Mouse (Mus musculus): ENCODE data around the gene Pde4a. TPM values are rescaled to one million over a fixed set of nuclear protein-coding genes. Genes with fewer than 3 reads are reported as not detected.

The Pde4a gene
- total and polyA plus RNA-seq, 2 experiments from 2014 or later, result 45.0 to 47.7 TPM

- Histone ChIP-seq H3K4me1 (ENCODE audit: insufficient read depth, low read length) (no peaks in the 10 kb centered on the region), H3K9me3 (ENCODE audit: low read length) (no peaks in the 10 kb centered on the region), H3K4me3 (ENCODE audit: low read length) (no peak overlapping the region), H3K4me2 (ENCODE audit: low read depth, low read length) (no peak overlapping the region), H3K9ac (replicated peaks; ENCODE audit: low read length) (no peak overlapping the region), H3K27me3 (ENCODE audit: insufficient read depth, low read length) (no peaks in the 10 kb centered on the region), H3K27ac (no peak overlapping the region), H3K36me3 (ENCODE audit: insufficient read depth, low read length) (no peaks in the 10 kb centered on the region)
- TF ChIP-seq CTCF (IDR thresholded peaks at IDR 0.05; ENCODE audit: low read depth), result no peak
- DNase-seq (ENCODE audit: low spot score), result no peak
- ATAC-seq, result no peak
- WGBS, result 65% methylated on average over 1 of the region's 1 CpGs
These were observed 15.3 kb downstream of the Pde4a start for GRCm38 (mm10) chr9:21180841-21181240.

- 9% methylated on average over 47 of the region's 48 CpGs for WGBS
- Histone ChIP-seq H3K4me1 (ENCODE audit: insufficient read depth, low read length) (no peaks in the 10 kb centered on the region), H3K27me3 (ENCODE audit: insufficient read depth, low read length) (no peaks in the 10 kb centered on the region), H3K9me3 (ENCODE audit: low read length) (no peaks in the 10 kb centered on the region), H3K27ac (no peak overlapping the region), H3K36me3 (ENCODE audit: insufficient read depth, low read length) (no peaks in the 10 kb centered on the region), H3K9ac (replicated peaks; ENCODE audit: low read length) (0 out of 2 replicates have a peak overlapping the region, but pooled peaks have one; percentile 35), H3K4me2 (ENCODE audit: low read depth, low read length) (peak overlapping the region; percentile 45; the same call in 1 of the 2 replicates), H3K4me3 (ENCODE audit: low read length) (peak overlapping the region; percentile 20)
- no peak for TF ChIP-seq CTCF (IDR thresholded peaks at IDR 0.05; ENCODE audit: low read depth)
- no peak for DNase-seq (ENCODE audit: low spot score)
- no peak for ATAC-seq
These were observed 16.1 kb downstream of the Pde4a start for GRCm38 (mm10) chr9:21181421-21182220.

GRCm38 (mm10) chr9:21183421-21183820 lies 17.9 kb downstream of the Pde4a start:
- no peak for TF ChIP-seq CTCF (IDR thresholded peaks at IDR 0.05; ENCODE audit: low read depth)
- no peak overlapping the region for H3K4me3 ChIP-seq (ENCODE audit: low read length)
- WGBS, result 81% methylated on average over 6 of the region's 6 CpGs

GRCm38 (mm10) chr9:21183905-21184413 lies 18.4 kb downstream of the Pde4a start:
- no peaks in the 10 kb centered on the region for H3K27me3 ChIP-seq (ENCODE audit: insufficient read depth, low read length)
- H3K4me3 ChIP-seq (ENCODE audit: low read length), result peak overlapping the region; percentile 6
- DNase-seq (ENCODE audit: low spot score) (no peak), ATAC-seq (0 out of 2 replicates have a peak, but pooled peaks have one; percentile 24)
- H3K4me2 ChIP-seq (ENCODE audit: low read depth, low read length), result peak overlapping the region; percentile 47
- no peaks in the 10 kb centered on the region for H3K4me1 ChIP-seq (ENCODE audit: insufficient read depth, low read length)
- TF ChIP-seq CTCF (IDR thresholded peaks at IDR 0.05; ENCODE audit: low read depth), result no peak
- H3K9ac ChIP-seq (replicated peaks; ENCODE audit: low read length), result no peak overlapping the region
- H3K9me3 ChIP-seq (ENCODE audit: low read length), result no peaks in the 10 kb centered on the region
- WGBS, result 5% methylated on average over 29 of the region's 34 CpGs
- H3K36me3 ChIP-seq (ENCODE audit: insufficient read depth, low read length), result no peaks in the 10 kb centered on the region
- no peak overlapping the region for H3K27ac ChIP-seq

More at GRCm38 (mm10) chr9:21183421-21183820, 17.9 kb downstream of the Pde4a start:
- Histone ChIP-seq H3K9ac (replicated peaks; ENCODE audit: low read length) (no peak overlapping the region), H3K36me3 (ENCODE audit: insufficient read depth, low read length) (no peaks in the 10 kb centered on the region), H3K27ac (no peak overlapping the region), H3K9me3 (ENCODE audit: low read length) (no peaks in the 10 kb centered on the region), H3K4me1 (ENCODE audit: insufficient read depth, low read length) (no peaks in the 10 kb centered on the region), H3K4me2 (ENCODE audit: low read depth, low read length) (0 out of 2 replicates have a peak overlapping the region, but pooled peaks have one; percentile 47), H3K27me3 (ENCODE audit: insufficient read depth, low read length) (no peaks in the 10 kb centered on the region)
- no peak for DNase-seq (ENCODE audit: low spot score)
- ATAC-seq, result no peak

- WGBS, result 32% methylated on average over 2 of the region's 2 CpGs
- TF ChIP-seq CTCF (IDR thresholded peaks at IDR 0.05; ENCODE audit: low read depth), result no peak
- no peaks in the 10 kb centered on the region for H3K36me3 ChIP-seq (ENCODE audit: insufficient read depth, low read length)
- no peak overlapping the region for H3K4me2 ChIP-seq (ENCODE audit: low read depth, low read length)
- no peak for DNase-seq (ENCODE audit: low spot score)
- no peak overlapping the region for H3K4me3 ChIP-seq (ENCODE audit: low read length)
- no peaks in the 10 kb centered on the region for H3K27me3 ChIP-seq (ENCODE audit: insufficient read depth, low read length)
- no peaks in the 10 kb centered on the region for H3K9me3 ChIP-seq (ENCODE audit: low read length)
- no peak overlapping the region for H3K9ac ChIP-seq (replicated peaks; ENCODE audit: low read length)
- H3K27ac ChIP-seq, result no peak overlapping the region
- no peaks in the 10 kb centered on the region for H3K4me1 ChIP-seq (ENCODE audit: insufficient read depth, low read length)
- no peak for ATAC-seq
These were observed 19.2 kb downstream of the Pde4a start for GRCm38 (mm10) chr9:21184733-21185132.

- 95% methylated on average over 5 of the region's 5 CpGs for WGBS
- TF ChIP-seq CTCF (IDR thresholded peaks at IDR 0.05; ENCODE audit: low read depth), result no peak
- Histone ChIP-seq H3K27me3 (ENCODE audit: insufficient read depth, low read length) (no peaks in the 10 kb centered on the region), H3K9me3 (ENCODE audit: low read length) (no peaks in the 10 kb centered on the region), H3K36me3 (ENCODE audit: insufficient read depth, low read length) (no peaks in the 10 kb centered on the region), H3K4me2 (ENCODE audit: low read depth, low read length) (no peak overlapping the region), H3K4me1 (ENCODE audit: insufficient read depth, low read length) (no peaks in the 10 kb centered on the region), H3K4me3 (ENCODE audit: low read length) (no peak overlapping the region), H3K27ac (no peak overlapping the region), H3K9ac (replicated peaks; ENCODE audit: low read length) (no peak overlapping the region)
- no peak for ATAC-seq
- DNase-seq (ENCODE audit: low spot score), result no peak
These were observed 19.9 kb downstream of the Pde4a start for GRCm38 (mm10) chr9:21185436-21185835.

- DNase-seq (ENCODE audit: low spot score), result peak; percentile 46
- Histone ChIP-seq H3K27ac (no peak overlapping the region), H3K36me3 (ENCODE audit: insufficient read depth, low read length) (no peaks in the 10 kb centered on the region), H3K4me2 (ENCODE audit: low read depth, low read length) (no peak overlapping the region), H3K4me3 (ENCODE audit: low read length) (no peak overlapping the region), H3K27me3 (ENCODE audit: insufficient read depth, low read length) (no peaks in the 10 kb centered on the region), H3K9me3 (ENCODE audit: low read length) (no peaks in the 10 kb centered on the region), H3K9ac (replicated peaks; ENCODE audit: low read length) (no peak overlapping the region), H3K4me1 (ENCODE audit: insufficient read depth, low read length) (no peaks in the 10 kb centered on the region)
- peak; percentile 36; the same call in 1 of the 2 replicates for TF ChIP-seq CTCF (IDR thresholded peaks at IDR 0.05; ENCODE audit: low read depth)
- 35% methylated on average over 7 of the region's 7 CpGs for WGBS
- ATAC-seq, result no peak
These were observed 24.4 kb downstream of the Pde4a start for GRCm38 (mm10) chr9:21189905-21190304.

Measured in hindbrain, postnatal 0 days (tissue).